Mouse (Mus musculus) testis, adult 2 months (tissue): ENCODE data around the gene Arid1a.

Experiments
- CTCF ChIP-seq: fragments of 200-500 bp; IDR thresholded peaks from 2 replicates; pipeline ENCODE4 v1.5.1; 2012; ENCODE audit warnings: low read depth, mild to moderate bottlenecking, inconsistent platforms, low read length, moderate library complexity; ENCODE audit not compliant: control insufficient read depth, insufficient read depth, insufficient replicate concordance
- POLR2A ChIP-seq: fragments of 200-500 bp; IDR thresholded peaks from 2 replicates; pipeline ENCODE4 v1.6.1; 2012; ENCODE audit warnings: low read depth, mild to moderate bottlenecking, inconsistent platforms, low read length, moderate library complexity; ENCODE audit not compliant: control insufficient read depth

DNA sequence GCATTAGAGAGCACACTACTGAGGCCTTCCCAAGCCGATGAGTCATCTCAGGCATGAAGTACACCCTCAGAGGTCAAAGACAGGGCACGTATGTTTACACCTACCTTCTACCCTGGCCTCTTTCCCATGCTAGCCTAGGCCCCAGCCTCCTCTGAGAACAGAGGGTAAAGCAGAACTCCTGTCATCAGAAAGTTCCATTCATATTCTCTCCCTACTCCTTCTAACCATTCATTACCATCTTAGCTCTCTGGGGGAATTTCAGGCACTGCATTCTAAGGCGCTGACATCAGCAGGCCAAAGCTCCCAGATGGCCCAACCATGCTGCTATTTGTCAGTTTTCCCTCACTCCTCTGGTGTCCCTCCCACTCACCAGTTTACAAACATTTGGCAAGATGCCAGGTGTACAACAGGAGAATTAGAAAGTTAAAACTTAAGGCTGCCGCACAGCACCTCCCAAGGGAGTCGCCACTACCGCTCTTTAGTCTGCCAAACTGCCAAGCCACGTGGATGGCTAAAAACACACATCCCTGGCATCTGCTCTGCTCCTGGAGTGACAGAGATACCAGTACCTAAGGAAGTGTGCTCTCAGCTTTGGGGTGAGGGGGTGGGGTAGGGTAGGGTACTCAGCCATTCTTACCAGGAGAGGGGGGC, 68.0 kb downstream of the Arid1a start:
- TF ChIP-seq CTCF (no peak), POLR2A (no peak)
